Mouse (Mus musculus): ENCODE results near the gene Ccnl1. TPM values are rescaled to one million over a fixed set of nuclear protein-coding genes. Genes with fewer than 3 reads are reported as not detected.
A peak's percentile ranks its signal among the peaks of the same experiment; 100 is the strongest.

Gene Ccnl1
- polyA plus RNA-seq, 1 experiment from 2014 or later, result 121 TPM

DNA sequence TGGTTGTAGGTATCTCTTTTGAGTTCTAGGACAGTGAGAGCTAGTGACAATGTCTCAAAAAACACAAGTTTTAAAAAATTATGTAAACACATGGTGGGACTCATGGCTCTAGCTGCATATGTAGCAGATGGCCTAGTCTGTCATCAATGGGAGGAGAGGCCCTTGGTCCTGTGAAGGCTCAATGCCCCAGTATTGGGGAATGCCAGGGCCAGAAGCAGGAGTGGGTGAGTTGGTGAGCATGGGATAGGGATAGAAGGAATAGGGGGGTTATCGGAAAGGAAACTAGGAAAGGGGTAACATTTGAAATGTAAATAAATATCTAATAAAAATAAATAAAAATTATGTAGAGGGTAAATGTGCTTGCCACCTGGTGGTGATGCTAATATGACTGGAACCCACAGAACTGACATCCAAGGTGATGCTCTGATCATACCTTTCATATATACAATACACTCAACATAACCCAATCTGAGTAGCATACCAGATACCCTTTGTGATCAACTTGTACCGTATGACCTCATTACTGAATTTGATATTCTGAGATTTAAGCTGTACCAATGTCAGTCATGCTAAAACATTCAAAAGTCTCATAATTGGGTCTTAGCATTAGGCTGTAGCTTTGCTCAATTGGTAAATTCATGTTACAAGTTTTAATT lies 12.6 kb downstream of the Ccnl1 start:
- WGBS, result 97% methylated on average over 2 of the region's 2 CpGs
- H3K4me1 ChIP-seq (replicated peaks; ENCODE audit: control insufficient read depth, insufficient read depth, low read length), result no peaks in the 10 kb centered on the region
- H3K9me3 ChIP-seq (ENCODE audit: control insufficient read depth, low read length), result no peaks in the 10 kb centered on the region
- ATAC-seq (ENCODE audit: low FRiP score) (no peak), DNase-seq (ENCODE audit: low spot score) (no peak)
- no peaks in the 10 kb centered on the region for H3K27me3 ChIP-seq (ENCODE audit: control insufficient read depth, insufficient read depth, low read length)
- H3K9ac ChIP-seq (ENCODE audit: low read depth, low read length), result no peak overlapping the region
- no peak overlapping the region for H3K4me3 ChIP-seq (ENCODE audit: low read depth, low read length)
- no peak overlapping the region for H3K4me2 ChIP-seq (replicated peaks; ENCODE audit: low read depth, low read length)
- no peak overlapping the region for H3K27ac ChIP-seq (ENCODE audit: low read depth, low read length)
- H3K36me3 ChIP-seq (ENCODE audit: control insufficient read depth, insufficient read depth, low read length), result peaks cover 16% of the 10 kb centered on the region

DNA sequence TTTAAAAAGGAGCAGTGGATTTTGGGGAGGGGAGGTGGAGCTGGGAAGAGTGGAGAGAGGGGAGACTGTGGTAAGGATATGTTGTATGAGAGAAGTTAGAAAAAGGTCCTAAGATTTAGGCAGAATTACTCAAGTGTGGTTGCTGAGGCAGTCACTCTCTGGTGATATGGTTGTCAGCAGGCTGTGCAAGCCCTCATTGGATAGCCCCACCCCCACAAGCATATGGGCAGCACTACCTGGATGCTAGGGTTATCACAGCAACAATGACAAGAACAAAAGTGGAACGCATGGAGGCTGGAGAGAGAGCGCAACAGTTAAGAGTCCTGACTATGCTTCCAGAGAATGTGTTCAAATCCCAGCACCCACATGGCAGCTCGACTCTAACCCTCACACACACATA lies 13.3 kb downstream of the Ccnl1 start:
- 91% methylated on average over 3 of the region's 3 CpGs for WGBS
- Histone ChIP-seq H3K36me3 (ENCODE audit: control insufficient read depth, insufficient read depth, low read length) (peaks cover 16% of the 10 kb centered on the region), H3K4me1 (replicated peaks; ENCODE audit: control insufficient read depth, insufficient read depth, low read length) (no peaks in the 10 kb centered on the region), H3K9me3 (ENCODE audit: control insufficient read depth, low read length) (no peaks in the 10 kb centered on the region), H3K4me3 (ENCODE audit: low read depth, low read length) (no peak overlapping the region), H3K4me2 (replicated peaks; ENCODE audit: low read depth, low read length) (no peak overlapping the region), H3K27me3 (ENCODE audit: control insufficient read depth, insufficient read depth, low read length) (no peaks in the 10 kb centered on the region), H3K9ac (ENCODE audit: low read depth, low read length) (no peak overlapping the region), H3K27ac (ENCODE audit: low read depth, low read length) (no peak overlapping the region)
- ATAC-seq (ENCODE audit: low FRiP score) (peak; percentile 61), DNase-seq (ENCODE audit: low spot score) (no peak)

DNA sequence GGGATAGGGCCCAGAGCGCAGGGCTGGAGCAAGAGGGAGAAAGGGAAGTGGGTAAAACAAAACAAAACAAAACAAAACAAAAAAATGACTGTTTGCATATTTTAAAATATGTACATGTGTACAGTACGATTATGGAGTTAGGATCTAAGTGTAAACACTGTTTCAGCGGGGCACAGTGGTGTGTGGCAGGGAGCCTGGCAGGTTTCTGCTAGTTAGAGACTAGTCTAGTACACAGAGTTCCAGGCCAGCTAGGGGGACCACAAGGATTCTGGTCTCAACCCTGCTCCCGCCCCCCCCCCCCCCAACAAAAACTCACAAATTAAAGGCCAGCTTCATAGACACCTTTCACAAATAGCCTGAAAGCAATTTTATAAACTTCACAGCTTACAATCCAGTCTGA lies 14.6 kb downstream of the Ccnl1 start:
- no peak overlapping the region for H3K27ac ChIP-seq (ENCODE audit: low read depth, low read length)
- no peak overlapping the region for H3K4me2 ChIP-seq (replicated peaks; ENCODE audit: low read depth, low read length)
- no peak overlapping the region for H3K9ac ChIP-seq (ENCODE audit: low read depth, low read length)
- peaks cover 16% of the 10 kb centered on the region for H3K36me3 ChIP-seq (ENCODE audit: control insufficient read depth, insufficient read depth, low read length)
- no peaks in the 10 kb centered on the region for H3K9me3 ChIP-seq (ENCODE audit: control insufficient read depth, low read length)
- no peak overlapping the region for H3K4me3 ChIP-seq (ENCODE audit: low read depth, low read length)
- no peaks in the 10 kb centered on the region for H3K27me3 ChIP-seq (ENCODE audit: control insufficient read depth, insufficient read depth, low read length)
- no peak for ATAC-seq (ENCODE audit: low FRiP score)
- no peak for DNase-seq (ENCODE audit: low spot score)
- WGBS, result 90% methylated on average over 4 of the region's 4 CpGs
- no peaks in the 10 kb centered on the region for H3K4me1 ChIP-seq (replicated peaks; ENCODE audit: control insufficient read depth, insufficient read depth, low read length)

DNA sequence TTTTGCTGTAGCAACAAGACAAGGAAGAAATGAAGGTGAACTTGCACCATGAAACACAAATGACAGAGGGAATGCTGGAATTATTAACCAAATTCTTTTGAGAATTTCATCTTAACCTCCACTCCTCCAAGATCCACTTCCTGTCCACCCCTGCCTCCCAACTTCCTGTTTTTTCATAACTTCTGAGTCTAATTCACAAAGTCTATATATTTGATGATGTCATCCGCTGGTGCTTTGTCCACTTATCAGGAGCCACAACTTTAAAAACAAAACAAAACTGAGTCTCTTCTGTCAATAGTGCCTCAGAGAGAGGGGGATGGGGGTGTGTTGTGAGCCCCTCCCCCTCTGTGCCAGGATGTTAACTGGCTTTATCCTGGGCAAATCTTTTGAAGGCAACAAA lies 17.0 kb downstream of the Ccnl1 start:
- Histone ChIP-seq H3K27ac (ENCODE audit: low read depth, low read length) (no peak overlapping the region), H3K9me3 (ENCODE audit: control insufficient read depth, low read length) (no peaks in the 10 kb centered on the region), H3K27me3 (ENCODE audit: control insufficient read depth, insufficient read depth, low read length) (no peaks in the 10 kb centered on the region), H3K9ac (ENCODE audit: low read depth, low read length) (no peak overlapping the region), H3K4me2 (replicated peaks; ENCODE audit: low read depth, low read length) (no peak overlapping the region), H3K36me3 (ENCODE audit: control insufficient read depth, insufficient read depth, low read length) (0 out of 2 replicates have a peak, but pooled peaks cover 7% of the 10 kb centered on the region), H3K4me3 (ENCODE audit: low read depth, low read length) (no peak overlapping the region), H3K4me1 (replicated peaks; ENCODE audit: control insufficient read depth, insufficient read depth, low read length) (no peaks in the 10 kb centered on the region)
- 81% methylated on average over 1 of the region's 1 CpGs for WGBS
- ATAC-seq (ENCODE audit: low FRiP score), result no peak
- DNase-seq (ENCODE audit: low spot score), result no peak

DNA sequence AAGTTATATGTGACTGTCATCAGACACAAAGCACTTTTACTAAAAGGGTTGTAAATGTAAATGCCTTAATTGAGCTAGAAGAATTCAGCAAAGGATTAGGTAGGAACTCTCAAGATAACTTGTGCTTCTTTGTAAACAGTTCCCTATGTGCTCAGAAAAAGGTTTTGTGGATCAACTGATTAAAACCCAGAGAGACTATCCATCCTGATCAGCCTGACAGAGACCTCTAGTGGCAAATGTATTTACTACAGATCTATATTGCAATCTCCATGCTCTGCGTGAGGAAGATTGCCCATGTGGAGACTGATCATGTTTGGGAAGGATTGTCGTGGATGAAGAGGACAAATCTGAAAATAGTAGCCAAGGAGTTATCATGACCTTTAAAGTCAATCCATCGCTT lies 19.8 kb downstream of the Ccnl1 start:
- peak; percentile 43 for DNase-seq (ENCODE audit: low spot score)
- no peaks in the 10 kb centered on the region for H3K4me1 ChIP-seq (replicated peaks; ENCODE audit: control insufficient read depth, insufficient read depth, low read length)

DNA sequence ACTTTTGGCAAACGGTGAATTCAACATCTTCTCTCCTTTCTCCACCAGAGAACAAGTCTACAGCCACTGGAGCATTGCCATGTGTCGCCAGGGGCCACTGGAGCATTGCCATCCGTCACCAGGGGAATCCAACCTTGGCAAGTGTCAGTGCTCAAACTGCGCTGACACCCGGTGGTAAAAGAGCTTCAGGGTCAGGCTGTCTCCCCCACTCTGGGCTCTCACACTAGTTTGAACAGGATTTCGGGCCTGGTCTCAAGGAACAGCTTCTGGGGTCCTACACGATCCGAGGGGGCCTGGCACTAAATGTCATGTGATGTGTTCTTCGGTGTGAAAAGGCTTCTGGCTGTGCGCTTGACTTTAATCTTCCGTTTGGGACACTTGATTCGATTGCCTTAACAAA lies 21.7 kb downstream of the Ccnl1 start:
- no peaks in the 10 kb centered on the region for H3K9me3 ChIP-seq (ENCODE audit: control insufficient read depth, low read length)
- ATAC-seq (ENCODE audit: low FRiP score) (no peak), DNase-seq (ENCODE audit: low spot score) (no peak)
- H3K4me3 ChIP-seq (ENCODE audit: low read depth, low read length), result no peak overlapping the region
- no peak overlapping the region for H3K27ac ChIP-seq (ENCODE audit: low read depth, low read length)
- no peaks in the 10 kb centered on the region for H3K36me3 ChIP-seq (ENCODE audit: control insufficient read depth, insufficient read depth, low read length)
- no peaks in the 10 kb centered on the region for H3K4me1 ChIP-seq (replicated peaks; ENCODE audit: control insufficient read depth, insufficient read depth, low read length)
- 64% methylated on average over 12 of the region's 12 CpGs for WGBS
- H3K27me3 ChIP-seq (ENCODE audit: control insufficient read depth, insufficient read depth, low read length), result no peaks in the 10 kb centered on the region
- no peak overlapping the region for H3K4me2 ChIP-seq (replicated peaks; ENCODE audit: low read depth, low read length)
- H3K9ac ChIP-seq (ENCODE audit: low read depth, low read length), result no peak overlapping the region

More for the DNA sequence above, 19.8 kb downstream of the Ccnl1 start:
- Histone ChIP-seq H3K9me3 (ENCODE audit: control insufficient read depth, low read length) (no peaks in the 10 kb centered on the region), H3K4me2 (replicated peaks; ENCODE audit: low read depth, low read length) (no peak overlapping the region), H3K27me3 (ENCODE audit: control insufficient read depth, insufficient read depth, low read length) (no peaks in the 10 kb centered on the region), H3K36me3 (ENCODE audit: control insufficient read depth, insufficient read depth, low read length) (no peaks in the 10 kb centered on the region), H3K27ac (ENCODE audit: low read depth, low read length) (no peak overlapping the region), H3K4me3 (ENCODE audit: low read depth, low read length) (no peak overlapping the region), H3K9ac (ENCODE audit: low read depth, low read length) (no peak overlapping the region)
- 25% methylated on average over 3 of the region's 3 CpGs for WGBS
- ATAC-seq (ENCODE audit: low FRiP score), result no peak

DNA sequence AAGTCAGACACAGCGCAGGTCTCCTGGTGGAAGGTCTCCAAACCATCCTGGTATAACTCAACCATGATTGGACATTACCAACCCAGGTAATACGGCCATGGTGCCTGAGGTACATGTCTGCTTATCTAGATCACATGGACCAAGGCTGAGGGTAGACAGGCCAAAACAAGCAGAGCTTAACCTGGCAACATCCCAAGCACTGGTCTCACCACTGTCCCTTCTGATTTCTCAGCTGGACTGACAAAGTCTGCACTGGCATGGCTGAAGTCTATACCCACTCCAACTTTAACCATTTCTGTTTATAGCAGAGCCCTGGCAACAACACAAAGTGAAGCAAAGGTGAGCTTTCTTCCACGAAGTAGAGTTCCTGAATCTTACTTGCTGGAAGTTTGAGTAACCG lies 22.9 kb downstream of the Ccnl1 start:
- Histone ChIP-seq H3K4me1 (replicated peaks; ENCODE audit: control insufficient read depth, insufficient read depth, low read length) (no peaks in the 10 kb centered on the region), H3K9ac (ENCODE audit: low read depth, low read length) (no peak overlapping the region), H3K27me3 (ENCODE audit: control insufficient read depth, insufficient read depth, low read length) (no peaks in the 10 kb centered on the region), H3K27ac (ENCODE audit: low read depth, low read length) (no peak overlapping the region), H3K9me3 (ENCODE audit: control insufficient read depth, low read length) (no peaks in the 10 kb centered on the region), H3K36me3 (ENCODE audit: control insufficient read depth, insufficient read depth, low read length) (no peaks in the 10 kb centered on the region), H3K4me2 (replicated peaks; ENCODE audit: low read depth, low read length) (no peak overlapping the region), H3K4me3 (ENCODE audit: low read depth, low read length) (no peak overlapping the region)
- 88% methylated on average over 4 of the region's 4 CpGs for WGBS
- DNase-seq (ENCODE audit: low spot score) (no peak), ATAC-seq (ENCODE audit: low FRiP score) (no peak)

DNA sequence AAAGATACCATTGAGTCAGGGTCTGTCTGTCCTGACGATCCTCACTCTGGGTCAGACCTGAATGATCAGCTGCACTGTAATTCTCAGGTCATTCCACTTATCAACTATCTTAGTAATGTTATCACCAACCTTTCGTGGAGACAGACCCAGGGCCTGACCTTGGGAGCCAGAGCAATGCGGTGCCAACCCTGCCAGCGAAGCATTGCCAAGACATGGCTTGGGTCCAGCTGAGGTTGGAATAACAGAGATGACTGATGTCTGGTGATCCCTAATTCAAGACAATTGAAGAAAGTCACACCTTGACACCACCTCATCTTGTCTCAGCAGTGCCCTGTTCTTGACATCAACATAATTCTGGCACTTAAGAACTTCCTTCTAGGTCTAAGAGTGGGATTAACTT lies 24.3 kb downstream of the Ccnl1 start:
- Histone ChIP-seq H3K9ac (ENCODE audit: low read depth, low read length) (no peak overlapping the region), H3K9me3 (ENCODE audit: control insufficient read depth, low read length) (no peaks in the 10 kb centered on the region), H3K27me3 (ENCODE audit: control insufficient read depth, insufficient read depth, low read length) (no peaks in the 10 kb centered on the region), H3K36me3 (ENCODE audit: control insufficient read depth, insufficient read depth, low read length) (no peaks in the 10 kb centered on the region), H3K4me2 (replicated peaks; ENCODE audit: low read depth, low read length) (no peak overlapping the region), H3K27ac (ENCODE audit: low read depth, low read length) (no peak overlapping the region), H3K4me1 (replicated peaks; ENCODE audit: control insufficient read depth, insufficient read depth, low read length) (no peaks in the 10 kb centered on the region; the same call in 1 of the 2 replicates), H3K4me3 (ENCODE audit: low read depth, low read length) (no peak overlapping the region)
- DNase-seq (ENCODE audit: low spot score) (no peak), ATAC-seq (ENCODE audit: low FRiP score) (no peak)
- 82% methylated on average over 4 of the region's 4 CpGs for WGBS

DNA sequence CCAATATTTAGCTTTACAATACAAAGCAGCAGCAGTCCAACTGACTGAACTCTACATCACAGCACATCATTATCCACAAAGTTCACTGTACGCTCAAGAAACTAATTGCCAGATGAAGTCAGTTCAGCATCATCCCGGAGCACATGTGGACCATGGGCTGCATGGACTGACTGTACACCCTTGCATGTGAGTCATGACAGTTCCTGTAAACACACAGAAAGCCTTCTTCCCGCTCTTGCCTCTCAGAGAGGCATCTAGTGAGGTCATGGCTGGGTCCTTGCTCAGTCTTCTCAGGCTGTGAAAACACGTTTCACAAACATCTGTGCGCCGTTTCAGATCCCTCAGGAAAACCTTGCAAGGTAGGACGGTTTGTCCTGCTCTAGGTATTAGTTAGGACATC lies 26.5 kb downstream of the Ccnl1 start:
- Histone ChIP-seq H3K27me3 (ENCODE audit: control insufficient read depth, insufficient read depth, low read length) (peaks cover 2% of the 10 kb centered on the region; the same call in 1 of the 2 replicates), H3K4me3 (ENCODE audit: low read depth, low read length) (no peak overlapping the region), H3K27ac (ENCODE audit: low read depth, low read length) (no peak overlapping the region), H3K9ac (ENCODE audit: low read depth, low read length) (no peak overlapping the region), H3K36me3 (ENCODE audit: control insufficient read depth, insufficient read depth, low read length) (no peaks in the 10 kb centered on the region), H3K9me3 (ENCODE audit: control insufficient read depth, low read length) (no peaks in the 10 kb centered on the region), H3K4me1 (replicated peaks; ENCODE audit: control insufficient read depth, insufficient read depth, low read length) (no peaks in the 10 kb centered on the region; the same call in 1 of the 2 replicates), H3K4me2 (replicated peaks; ENCODE audit: low read depth, low read length) (no peak overlapping the region)
- DNase-seq (ENCODE audit: low spot score) (no peak), ATAC-seq (ENCODE audit: low FRiP score) (no peak)
- 81% methylated on average over 7 of the region's 7 CpGs for WGBS
